Mouse (Mus musculus): Measurements from ENCODE around the gene Mettl7a1. TPM values are rescaled to one million over a fixed set of nuclear protein-coding genes. Genes with fewer than 3 reads are reported as not detected.

Gene Mettl7a1
- polyA plus RNA-seq, 1 experiment from 2014 or later = 14.6 TPM

Other genes starting within 250 kb of the Mettl7a1 start
- gene Atf1, start 76.3 kb upstream of the Mettl7a1 start, polyA plus RNA-seq (2015; fragmentation: Nextera tagmentation; extraction: Ambion mirVana) = 44.5 and 46.2 TPM in 2 replicates
- gene Tmprss12, start 23.3 kb upstream of the Mettl7a1 start, polyA plus RNA-seq (2015; fragmentation: Nextera tagmentation; extraction: Ambion mirVana) = not detected in 2 replicates
- not detected in 2 replicates for gene Mettl7a3, start 30.8 kb downstream of the Mettl7a1 start, polyA plus RNA-seq (2015; fragmentation: Nextera tagmentation; extraction: Ambion mirVana)
- 0.16 and 0.29 TPM in 2 replicates for gene Methig1, start 49.0 kb downstream of the Mettl7a1 start, polyA plus RNA-seq (2015; fragmentation: Nextera tagmentation; extraction: Ambion mirVana)
- gene Mettl7a2, start 49.1 kb downstream of the Mettl7a1 start, polyA plus RNA-seq (2015; fragmentation: Nextera tagmentation; extraction: Ambion mirVana) = not detected in 2 replicates
- gene Higd1c, start 60.4 kb downstream of the Mettl7a1 start, polyA plus RNA-seq (2015; fragmentation: Nextera tagmentation; extraction: Ambion mirVana) = not detected in 2 replicates
- gene Gm5475, start 118.0 kb downstream of the Mettl7a1 start, polyA plus RNA-seq (2015; fragmentation: Nextera tagmentation; extraction: Ambion mirVana) = 0.06 and 0.19 TPM in 2 replicates
- gene Slc11a2, start 120.9 kb downstream of the Mettl7a1 start, polyA plus RNA-seq (2015; fragmentation: Nextera tagmentation; extraction: Ambion mirVana) = 22.3 and 23.6 TPM in 2 replicates
- gene Letmd1, start 164.9 kb downstream of the Mettl7a1 start, polyA plus RNA-seq (2015; fragmentation: Nextera tagmentation; extraction: Ambion mirVana) = 23.9 and 26.1 TPM in 2 replicates
- gene Csrnp2, start 191.3 kb downstream of the Mettl7a1 start, polyA plus RNA-seq (2015; fragmentation: Nextera tagmentation; extraction: Ambion mirVana) = 9.5 and 10.6 TPM in 2 replicates
- 22.3 and 23.0 TPM in 2 replicates for gene Tfcp2, start 247.9 kb downstream of the Mettl7a1 start, polyA plus RNA-seq (2015; fragmentation: Nextera tagmentation; extraction: Ambion mirVana)

All from lung, embryonic 16.5 days (tissue).